Mouse (Mus musculus) layer of hippocampus, postnatal 10 days (tissue): ENCODE measurements around the gene Armcx3. TPM values are rescaled to one million over a fixed set of nuclear protein-coding genes. Genes with fewer than 3 reads are reported as not detected.

Source experiments
- microRNA-seq, 2 experiments: library from miRNA; unstranded; fragments of <30 nt; microRNA quantifications; one replicate each; pipeline ENCODE4 v1.2.0; 2021
- total RNA-seq, 2 experiments: library from RNA; stranded (reverse); gene quantifications; 2 replicates each; pipeline ENCODE4 v1.2.3; 2021

Armcx3 gene
- total RNA-seq, 2 experiments from 2014 or later = 93.6 to 109 TPM

Small RNA genes lying within 50 kb of the gene (microRNA-seq; reads per million reads assigned to microRNA genes)
- gene Mir7093 = 0.45 to 1.8 reads per million in 2 experiments

Other genes starting within 250 kb of the Armcx3 start
- 10 to 100 TPM; 24.4 to 27.8 TPM for gene Timm8a1, start 214.7 kb upstream of the Armcx3 start, total RNA-seq
- gene Btk, start 173.0 kb upstream of the Armcx3 start, total RNA-seq = 1 to 10 TPM; 1.3 to 1.5 TPM
- 100 to 1,000 TPM; 211 to 227 TPM for gene Rpl36a, start 170.9 kb upstream of the Armcx3 start, total RNA-seq
- gene Gla, start 155.5 kb upstream of the Armcx3 start, total RNA-seq = 1 to 10 TPM; 6.9 to 7.8 TPM
- 100 to 1,000 TPM; 128 to 133 TPM for gene Hnrnph2, start 155.4 kb upstream of the Armcx3 start, total RNA-seq
- gene Armcx4, start 70.1 kb upstream of the Armcx3 start, total RNA-seq = 10 to 100 TPM; 51.9 to 57.1 TPM
- 10 to 100 TPM; 54.1 to 59.5 TPM for gene Armcx1, start 38.6 kb upstream of the Armcx3 start, total RNA-seq
- gene Armcx6, start 5.2 kb upstream of the Armcx3 start, total RNA-seq = 10 to 100 TPM in 1 of 2 experiments, 1 to 10 TPM in 1; 9.5 to 10.4 TPM
- 10 to 100 TPM; 79.1 to 88.7 TPM for gene Armcx2, start 52.6 kb downstream of the Armcx3 start, total RNA-seq
- not detected for gene Nxf2, start 208.2 kb downstream of the Armcx3 start, total RNA-seq